Mouse (Mus musculus): ENCODE data around the gene C5ar2. TPM values are rescaled to one million over a fixed set of nuclear protein-coding genes. Genes with fewer than 3 reads are reported as not detected.

Gene C5ar2
- 0.14 and 0.27 TPM in 2 replicates for polyA plus RNA-seq (2014; fragmentation: Nextera tagmentation; extraction: Ambion mirVana)

DNA sequence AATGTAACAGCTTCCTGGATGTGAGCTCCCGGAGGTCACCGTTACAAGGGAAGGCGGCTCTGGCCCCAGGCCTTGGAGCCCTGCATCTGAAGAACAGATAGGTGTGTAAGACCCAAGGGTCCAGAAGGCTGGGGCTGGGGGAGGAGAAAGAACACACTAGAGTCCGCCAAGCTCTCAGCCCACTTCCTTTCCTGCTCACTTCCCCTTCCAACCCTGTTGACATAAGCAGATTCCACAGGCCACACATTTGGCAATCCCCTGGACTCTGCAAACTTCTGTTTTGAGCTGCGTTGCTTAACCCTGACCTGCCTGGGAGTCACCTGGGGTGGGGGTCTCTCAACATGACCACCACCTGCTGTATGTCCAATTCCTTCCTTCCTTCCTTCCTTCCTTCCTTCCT, at the start of gene C5ar2:
Gene C5ar2 (minus strand): TSS at position 88 of the 400 bp plus-strand sequence.
- 56% methylated on average over 5 of the region's 5 CpGs for WGBS
- Histone ChIP-seq H3K27me3 (ENCODE audit: control insufficient read depth, insufficient read depth, low read length) (no peaks in the 10 kb centered on the region), H3K36me3 (ENCODE audit: control insufficient read depth, insufficient read depth, low read length) (no peaks in the 10 kb centered on the region), H3K4me2 (replicated peaks; ENCODE audit: low read depth, low read length) (no peak within 1 kb of the TSS), H3K9ac (replicated peaks; ENCODE audit: low read depth, low read length) (no peak within 1 kb of the TSS), H3K4me1 (ENCODE audit: control insufficient read depth, insufficient read depth, low read length) (no peaks in the 10 kb centered on the region), H3K9me3 (ENCODE audit: control insufficient read depth, low read depth, low read length) (no peaks in the 10 kb centered on the region), H3K27ac (ENCODE audit: low read length) (no peak within 1 kb of the TSS), H3K4me3 (ENCODE audit: low read depth, low read length) (no peak within 1 kb of the TSS)
- ATAC-seq (ENCODE audit: insufficient number of reproducible peaks, insufficient read depth, low FRiP score, low read depth) = no peak

DNA sequence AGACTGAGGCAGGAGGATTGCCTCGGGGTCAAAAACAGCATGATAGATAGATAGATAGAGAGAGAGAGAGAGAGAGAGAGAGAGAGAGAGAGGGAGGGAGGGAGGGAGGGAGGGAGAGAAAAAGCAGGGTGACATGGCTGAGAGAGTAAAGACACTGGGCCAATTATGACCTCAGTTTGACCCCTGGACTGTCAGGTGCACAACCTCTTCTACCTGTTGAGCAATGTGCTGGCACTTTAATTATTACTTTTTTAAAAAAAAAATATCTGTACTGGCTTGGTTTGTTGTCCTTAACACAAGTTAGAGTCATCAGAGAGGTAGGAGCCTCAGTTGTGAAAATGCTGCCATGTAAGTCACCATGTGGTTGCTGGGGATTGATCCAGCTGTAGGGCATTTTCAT, 43.8 kb upstream of the C5ar2 start:
- H3K27ac ChIP-seq (ENCODE audit: low read length) = no peak overlapping the region
- WGBS = 74% methylated on average over 1 of the region's 1 CpGs
- no peak overlapping the region for H3K4me3 ChIP-seq (ENCODE audit: low read depth, low read length)
- H3K27me3 ChIP-seq (ENCODE audit: control insufficient read depth, insufficient read depth, low read length) = no peaks in the 10 kb centered on the region
- peaks cover 7% of the 10 kb centered on the region; the same call in 1 of the 2 replicates for H3K4me1 ChIP-seq (ENCODE audit: control insufficient read depth, insufficient read depth, low read length)
- no peak overlapping the region for H3K9ac ChIP-seq (replicated peaks; ENCODE audit: low read depth, low read length)
- no peak for ATAC-seq (ENCODE audit: insufficient number of reproducible peaks, insufficient read depth, low FRiP score, low read depth)
- peaks cover 12% of the 10 kb centered on the region for H3K36me3 ChIP-seq (ENCODE audit: control insufficient read depth, insufficient read depth, low read length)
- no peak overlapping the region for H3K4me2 ChIP-seq (replicated peaks; ENCODE audit: low read depth, low read length)
- H3K9me3 ChIP-seq (ENCODE audit: control insufficient read depth, low read depth, low read length) = no peaks in the 10 kb centered on the region

DNA sequence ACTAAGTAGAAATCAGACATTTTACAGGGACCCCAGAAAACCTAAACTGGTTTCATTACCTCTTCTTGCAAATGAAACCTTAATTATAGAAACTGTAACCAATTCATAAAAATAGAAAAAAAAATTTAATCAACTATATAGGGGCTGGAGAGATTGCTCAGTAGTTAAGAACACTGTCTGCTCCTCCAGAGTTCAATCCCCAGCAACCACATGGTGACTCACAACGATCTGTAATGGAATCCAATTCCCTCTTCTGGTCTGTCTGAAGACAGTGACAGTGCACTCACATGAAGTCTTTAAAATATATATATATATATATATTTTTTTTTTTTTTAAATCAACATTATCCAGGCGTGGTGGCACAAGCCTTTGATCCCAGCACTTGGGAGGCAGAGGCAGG, 43.1 kb upstream of the C5ar2 start:
- peaks cover 7% of the 10 kb centered on the region; the same call in 1 of the 2 replicates for H3K4me1 ChIP-seq (ENCODE audit: control insufficient read depth, insufficient read depth, low read length)
- 78% methylated on average over 2 of the region's 2 CpGs for WGBS
- H3K9ac ChIP-seq (replicated peaks; ENCODE audit: low read depth, low read length) = peak overlapping the region; percentile 69
- ATAC-seq (ENCODE audit: insufficient number of reproducible peaks, insufficient read depth, low FRiP score, low read depth) = no peak
- peak overlapping the region; percentile 61 for H3K4me3 ChIP-seq (ENCODE audit: low read depth, low read length)
- no peaks in the 10 kb centered on the region for H3K27me3 ChIP-seq (ENCODE audit: control insufficient read depth, insufficient read depth, low read length)
- peaks cover 19% of the 10 kb centered on the region for H3K36me3 ChIP-seq (ENCODE audit: control insufficient read depth, insufficient read depth, low read length)
- no peaks in the 10 kb centered on the region for H3K9me3 ChIP-seq (ENCODE audit: control insufficient read depth, low read depth, low read length)
- H3K4me2 ChIP-seq (replicated peaks; ENCODE audit: low read depth, low read length) = peak overlapping the region; percentile 46
- peak overlapping the region; percentile 96; the same call in 1 of the 2 replicates for H3K27ac ChIP-seq (ENCODE audit: low read length)

DNA sequence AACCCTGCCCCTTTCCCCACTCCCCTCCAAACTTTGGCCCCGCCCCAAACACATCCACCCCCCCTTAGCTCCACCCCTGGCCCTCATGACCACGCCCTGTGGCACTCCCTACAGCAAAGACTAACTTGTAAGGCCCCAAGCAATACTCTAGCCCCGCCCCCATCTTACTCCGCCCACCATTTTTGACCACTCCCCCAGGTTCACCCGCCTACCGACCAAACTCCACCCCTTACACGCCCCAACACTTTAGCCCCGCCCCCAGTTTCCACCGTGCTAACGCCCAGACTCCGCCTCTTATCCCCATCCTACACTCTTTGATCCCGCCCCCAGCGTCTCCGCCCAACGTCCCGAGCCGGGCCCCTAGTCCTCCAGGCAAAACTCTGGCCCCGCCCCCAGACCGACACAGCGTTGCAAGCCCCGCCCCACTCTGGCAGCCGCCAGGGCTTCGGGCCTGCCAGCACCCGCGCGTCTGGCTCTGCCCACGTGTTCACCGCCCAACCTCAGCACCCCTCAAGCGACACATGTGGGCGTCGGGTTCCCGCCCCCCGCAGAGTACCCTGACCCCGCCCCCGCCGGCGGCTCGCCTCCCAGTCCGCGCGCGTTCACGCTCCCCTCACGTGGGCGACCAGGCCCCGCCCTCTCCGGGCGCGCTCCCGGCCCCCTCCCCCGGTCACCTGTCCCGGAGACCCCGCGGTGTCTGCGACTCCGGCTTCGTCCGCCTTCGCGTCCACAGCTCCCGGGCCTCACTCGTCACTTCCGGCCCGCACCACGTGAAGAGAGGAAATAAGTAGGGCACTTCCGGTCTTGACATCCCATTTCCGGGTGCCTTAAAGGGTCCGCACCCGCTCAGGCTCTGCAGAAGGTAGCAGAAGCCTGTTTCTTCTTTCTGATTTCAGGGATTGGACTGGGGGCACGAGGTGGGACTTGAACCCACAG, 42.3 kb upstream of the C5ar2 start, which contains the start of gene Ccdc9:
Gene Ccdc9 (minus strand): TSS at position 770 of the 936 bp plus-strand sequence.
- Histone ChIP-seq H3K9me3 (ENCODE audit: control insufficient read depth, low read depth, low read length) (no peaks in the 10 kb centered on the region), H3K4me1 (ENCODE audit: control insufficient read depth, insufficient read depth, low read length) (peaks cover 7% of the 10 kb centered on the region; the same call in 1 of the 2 replicates), H3K27me3 (ENCODE audit: control insufficient read depth, insufficient read depth, low read length) (no peaks in the 10 kb centered on the region), H3K4me2 (replicated peaks; ENCODE audit: low read depth, low read length) (peak within 1 kb of the TSS; percentile 64), H3K36me3 (ENCODE audit: control insufficient read depth, insufficient read depth, low read length) (peaks cover 26% of the 10 kb centered on the region), H3K27ac (ENCODE audit: low read length) (peak within 1 kb of the TSS; percentile 96), H3K4me3 (ENCODE audit: low read depth, low read length) (peak within 1 kb of the TSS; percentile 61), H3K9ac (replicated peaks; ENCODE audit: low read depth, low read length) (peak within 1 kb of the TSS; percentile 69)
- peak; percentile 89 for ATAC-seq (ENCODE audit: insufficient number of reproducible peaks, insufficient read depth, low FRiP score, low read depth)
- 2% methylated on average over 70 of the region's 70 CpGs for WGBS

DNA sequence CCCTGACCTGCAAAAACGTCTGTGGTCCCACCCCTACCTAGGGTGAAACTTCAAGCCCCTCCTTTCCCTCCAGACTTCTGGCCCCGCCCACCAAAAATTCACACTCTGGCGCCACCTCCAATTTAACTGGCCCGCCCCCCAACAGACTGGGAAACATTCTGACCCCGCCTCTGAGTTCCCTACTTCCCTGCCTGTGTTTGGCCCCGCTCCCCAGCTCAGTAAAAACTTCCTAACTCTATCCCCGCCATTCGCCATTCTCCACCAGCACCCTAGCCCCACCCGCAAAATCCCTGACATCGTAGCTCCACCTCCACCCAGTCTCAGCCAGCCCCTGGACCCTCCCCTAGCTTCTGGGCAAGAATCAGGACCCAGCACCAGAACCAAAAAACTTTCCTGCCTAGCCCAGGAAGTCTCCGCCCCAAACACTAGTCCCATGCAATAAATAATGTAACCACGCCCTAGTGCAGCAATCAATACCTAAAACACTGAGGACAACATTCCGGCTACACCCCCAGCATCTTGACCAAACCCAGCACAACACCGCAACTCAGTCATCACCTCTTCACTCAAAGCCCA, 41.6 kb upstream of the C5ar2 start:
- ATAC-seq (ENCODE audit: insufficient number of reproducible peaks, insufficient read depth, low FRiP score, low read depth) = peak; percentile 62
- H3K36me3 ChIP-seq (ENCODE audit: control insufficient read depth, insufficient read depth, low read length) = peaks cover 34% of the 10 kb centered on the region
- WGBS = 1% methylated on average over 14 of the region's 14 CpGs

DNA sequence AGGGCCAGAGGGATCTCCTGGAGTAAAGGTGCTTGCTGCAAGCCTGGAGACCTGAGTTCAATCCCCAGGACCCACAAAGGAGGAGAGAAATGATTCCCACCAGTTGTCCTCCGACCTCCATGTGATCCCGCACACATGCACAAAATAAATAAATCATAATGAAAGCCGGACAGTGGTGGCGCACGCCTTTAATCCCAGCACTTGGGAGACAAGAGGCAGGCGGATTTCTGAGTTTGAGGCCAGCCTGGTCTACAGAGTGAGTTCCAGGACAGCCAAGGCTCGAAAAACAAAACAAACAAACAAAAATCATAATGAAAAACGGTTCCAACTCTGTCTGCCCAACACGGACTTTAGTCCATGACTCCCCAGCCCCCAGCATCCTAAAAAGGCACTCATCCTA, 41.0 kb upstream of the C5ar2 start:
- H3K4me1 ChIP-seq (ENCODE audit: control insufficient read depth, insufficient read depth, low read length) = peaks cover 7% of the 10 kb centered on the region; the same call in 1 of the 2 replicates
- WGBS = 45% methylated on average over 9 of the region's 9 CpGs
- H3K9ac ChIP-seq (replicated peaks; ENCODE audit: low read depth, low read length) = no peak overlapping the region
- H3K36me3 ChIP-seq (ENCODE audit: control insufficient read depth, insufficient read depth, low read length) = peaks cover 37% of the 10 kb centered on the region
- peak overlapping the region; percentile 64 for H3K4me2 ChIP-seq (replicated peaks; ENCODE audit: low read depth, low read length)
- ATAC-seq (ENCODE audit: insufficient number of reproducible peaks, insufficient read depth, low FRiP score, low read depth) = no peak
- peak overlapping the region; percentile 61 for H3K4me3 ChIP-seq (ENCODE audit: low read depth, low read length)
- H3K27ac ChIP-seq (ENCODE audit: low read length) = peak overlapping the region; percentile 66; the same call in 1 of the 2 replicates
- no peaks in the 10 kb centered on the region for H3K27me3 ChIP-seq (ENCODE audit: control insufficient read depth, insufficient read depth, low read length)
- H3K9me3 ChIP-seq (ENCODE audit: control insufficient read depth, low read depth, low read length) = no peaks in the 10 kb centered on the region

More for the DNA sequence above, 41.6 kb upstream of the C5ar2 start:
- H3K4me1 ChIP-seq (ENCODE audit: control insufficient read depth, insufficient read depth, low read length) = peaks cover 7% of the 10 kb centered on the region; the same call in 1 of the 2 replicates
- H3K27me3 ChIP-seq (ENCODE audit: control insufficient read depth, insufficient read depth, low read length) = no peaks in the 10 kb centered on the region
- peak overlapping the region; percentile 66; the same call in 1 of the 2 replicates for H3K27ac ChIP-seq (ENCODE audit: low read length)
- H3K4me2 ChIP-seq (replicated peaks; ENCODE audit: low read depth, low read length) = peak overlapping the region; percentile 64
- H3K4me3 ChIP-seq (ENCODE audit: low read depth, low read length) = peak overlapping the region; percentile 61
- H3K9ac ChIP-seq (replicated peaks; ENCODE audit: low read depth, low read length) = no peak overlapping the region
- no peaks in the 10 kb centered on the region for H3K9me3 ChIP-seq (ENCODE audit: control insufficient read depth, low read depth, low read length)

DNA sequence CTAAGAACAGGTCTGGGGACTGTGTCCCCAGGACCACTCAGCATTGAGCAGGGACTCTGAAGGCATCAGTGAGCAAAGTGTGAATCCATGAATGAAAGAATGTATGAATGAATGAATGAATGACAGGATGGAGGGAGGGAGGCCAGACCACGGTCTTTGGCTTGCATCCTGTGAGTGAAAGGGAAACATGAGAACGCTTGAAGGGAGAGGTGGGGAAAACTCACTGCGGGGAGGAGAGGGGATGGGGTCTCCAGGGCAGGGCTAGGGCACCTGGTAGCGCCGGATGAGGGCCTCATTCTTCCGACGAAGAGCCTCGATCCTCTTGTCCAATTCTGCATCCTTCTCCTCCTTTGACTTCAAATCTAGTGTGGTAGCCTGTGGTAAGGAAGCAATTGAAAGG, 40.0 kb upstream of the C5ar2 start:
- H3K36me3 ChIP-seq (ENCODE audit: control insufficient read depth, insufficient read depth, low read length) = peaks cover 41% of the 10 kb centered on the region

DNA sequence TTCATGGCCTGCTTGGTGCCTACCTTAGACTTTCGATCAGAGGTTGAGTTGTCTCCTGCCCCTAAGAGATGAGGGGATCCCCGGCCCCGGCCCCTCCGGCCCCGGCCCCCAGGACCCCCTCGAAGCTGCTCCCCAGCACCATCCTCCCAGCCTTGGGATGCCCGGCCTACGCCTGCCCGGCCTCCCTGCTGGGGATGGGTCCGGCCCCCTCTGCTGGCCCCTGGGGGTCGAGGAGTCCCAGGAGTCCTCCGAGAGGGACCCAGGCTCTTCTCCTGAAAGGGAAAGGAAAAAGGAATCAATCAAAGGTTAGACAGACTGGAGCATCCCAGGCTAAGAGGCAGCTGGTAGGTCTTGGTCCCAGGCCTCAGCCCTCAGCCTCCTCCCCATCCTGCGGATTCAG, 38.4 kb upstream of the C5ar2 start:
- Histone ChIP-seq H3K4me1 (ENCODE audit: control insufficient read depth, insufficient read depth, low read length) (peaks cover 7% of the 10 kb centered on the region; the same call in 1 of the 2 replicates), H3K9ac (replicated peaks; ENCODE audit: low read depth, low read length) (no peak overlapping the region), H3K4me2 (replicated peaks; ENCODE audit: low read depth, low read length) (no peak overlapping the region), H3K9me3 (ENCODE audit: control insufficient read depth, low read depth, low read length) (no peaks in the 10 kb centered on the region), H3K4me3 (ENCODE audit: low read depth, low read length) (no peak overlapping the region), H3K27me3 (ENCODE audit: control insufficient read depth, insufficient read depth, low read length) (no peaks in the 10 kb centered on the region), H3K27ac (ENCODE audit: low read length) (no peak overlapping the region), H3K36me3 (ENCODE audit: control insufficient read depth, insufficient read depth, low read length) (peaks cover 49% of the 10 kb centered on the region)
- WGBS = 85% methylated on average over 13 of the region's 13 CpGs
- no peak for ATAC-seq (ENCODE audit: insufficient number of reproducible peaks, insufficient read depth, low FRiP score, low read depth)

More for the DNA sequence above, 40.0 kb upstream of the C5ar2 start:
- no peak for ATAC-seq (ENCODE audit: insufficient number of reproducible peaks, insufficient read depth, low FRiP score, low read depth)
- H3K9ac ChIP-seq (replicated peaks; ENCODE audit: low read depth, low read length) = no peak overlapping the region
- no peak overlapping the region for H3K27ac ChIP-seq (ENCODE audit: low read length)
- H3K4me2 ChIP-seq (replicated peaks; ENCODE audit: low read depth, low read length) = no peak overlapping the region
- no peak overlapping the region for H3K4me3 ChIP-seq (ENCODE audit: low read depth, low read length)
- H3K27me3 ChIP-seq (ENCODE audit: control insufficient read depth, insufficient read depth, low read length) = no peaks in the 10 kb centered on the region
- no peaks in the 10 kb centered on the region for H3K9me3 ChIP-seq (ENCODE audit: control insufficient read depth, low read depth, low read length)
- peaks cover 7% of the 10 kb centered on the region; the same call in 1 of the 2 replicates for H3K4me1 ChIP-seq (ENCODE audit: control insufficient read depth, insufficient read depth, low read length)
- WGBS = 88% methylated on average over 8 of the region's 8 CpGs
